Mouse (Mus musculus): ENCODE measurements at regions not wholly inside any gene's neighbourhood (a gene's known extent, or its start where the extent isn't known, plus 50 kb on each side); places are given as distances from the start of the nearest gene placed in this dataset.
A peak's percentile ranks its signal among the peaks of the same experiment; 100 is the strongest.

DNA sequence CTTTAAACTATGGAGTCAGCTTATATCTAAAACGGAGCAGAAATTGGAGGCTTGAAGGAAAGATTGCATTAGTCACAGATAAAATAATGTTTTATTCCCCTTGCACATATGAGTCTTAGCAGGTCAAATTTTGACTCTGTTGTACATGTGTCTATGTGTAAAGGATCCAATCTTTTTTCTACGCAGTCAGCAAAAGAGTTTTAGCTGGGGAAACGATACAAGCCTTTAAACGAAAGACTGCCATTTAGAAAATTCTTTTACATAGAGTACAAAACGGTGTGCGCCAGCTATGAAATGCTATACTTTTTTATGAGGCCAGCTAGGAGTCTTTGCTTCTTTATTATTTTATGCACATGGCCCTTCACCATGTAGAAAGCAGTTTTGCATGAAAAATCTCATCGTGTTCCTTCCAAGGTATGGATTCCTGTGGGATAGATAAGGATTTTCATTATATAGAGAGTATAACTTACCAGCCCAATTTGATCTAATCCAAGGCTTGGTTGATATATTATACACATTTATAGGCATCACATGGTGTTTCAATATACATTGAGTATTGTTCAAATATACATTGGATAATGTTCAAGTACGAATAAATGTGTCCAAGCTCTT lies 116.0 kb upstream of the Thumpd2 start:
- no peak overlapping the region for H3K4me3 ChIP-seq (replicated peaks; ENCODE audit: insufficient read depth, low read depth, low read length)
- no peaks in the 10 kb centered on the region for H3K27me3 ChIP-seq (ENCODE audit: control insufficient read depth, insufficient read depth, low read length)
- H3K27ac ChIP-seq (ENCODE audit: insufficient read depth, low read length), result no peak overlapping the region
- no peak for TF ChIP-seq POLR2A (IDR thresholded peaks at IDR 0.05; ENCODE audit: borderline replicate concordance, insufficient read depth, low read length)
- TF ChIP-seq CTCF (IDR thresholded peaks at IDR 0.05; ENCODE audit: borderline replicate concordance, insufficient read depth, low read depth, low read length), result no peak
- H3K4me1 ChIP-seq (ENCODE audit: control insufficient read depth, insufficient read depth, low read length), result no peaks in the 10 kb centered on the region
- DNase-seq, result no peak
- WGBS, result 93% methylated on average over 8 of the region's 8 CpGs

DNA sequence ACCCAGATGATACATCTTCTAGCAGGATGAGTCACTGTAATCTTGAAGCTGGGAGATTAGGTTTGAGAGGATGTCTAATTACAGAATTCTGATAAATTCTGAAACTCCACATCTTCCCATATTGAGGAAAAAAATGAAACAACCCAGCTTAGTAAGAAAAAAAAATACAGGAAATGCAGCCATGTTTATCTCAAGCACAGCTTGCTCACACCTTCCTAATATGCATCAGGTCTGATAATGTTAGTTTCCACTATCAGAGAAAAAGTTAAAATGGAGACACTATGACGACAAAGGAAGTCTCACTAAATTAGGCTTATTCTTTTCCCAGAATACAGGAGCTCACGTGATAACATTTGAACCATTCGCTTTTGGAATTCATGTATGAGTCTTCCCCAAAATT lies 111.4 kb upstream of the Thumpd2 start:
- WGBS, result 96% methylated on average over 3 of the region's 3 CpGs
- no peak for DNase-seq

DNA sequence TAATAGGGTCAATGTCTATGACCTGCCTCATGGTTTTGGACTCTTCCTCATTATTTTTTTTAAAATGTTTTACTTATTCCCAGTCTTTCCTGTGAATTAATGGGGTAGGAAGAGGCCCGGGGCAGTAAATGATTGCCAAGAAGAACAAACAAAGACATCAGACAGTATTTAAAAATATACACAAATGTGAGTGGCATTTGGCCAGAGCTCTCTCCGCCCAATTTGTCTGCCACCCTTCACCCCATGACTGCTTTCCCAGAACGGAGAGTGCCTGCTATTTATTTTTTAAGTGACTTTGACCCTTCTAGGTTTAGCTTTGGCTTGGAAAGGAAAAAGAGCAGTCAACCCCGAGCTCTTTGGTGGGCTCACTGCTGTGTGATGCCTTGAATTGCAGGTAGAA lies 111.0 kb upstream of the Thumpd2 start:
- Histone ChIP-seq H3K27ac (ENCODE audit: insufficient read depth, low read length) (no peak overlapping the region), H3K4me1 (ENCODE audit: control insufficient read depth, insufficient read depth, low read length) (no peaks in the 10 kb centered on the region), H3K27me3 (ENCODE audit: control insufficient read depth, insufficient read depth, low read length) (no peaks in the 10 kb centered on the region), H3K4me3 (replicated peaks; ENCODE audit: insufficient read depth, low read depth, low read length) (no peak overlapping the region)
- 26% methylated on average over 4 of the region's 4 CpGs for WGBS
- TF ChIP-seq POLR2A (IDR thresholded peaks at IDR 0.05; ENCODE audit: borderline replicate concordance, insufficient read depth, low read length) (no peak), CTCF (IDR thresholded peaks at IDR 0.05; ENCODE audit: borderline replicate concordance, insufficient read depth, low read depth, low read length) (no peak)
- no peak for DNase-seq

More for the DNA sequence above, 111.4 kb upstream of the Thumpd2 start:
- H3K27ac ChIP-seq (ENCODE audit: insufficient read depth, low read length), result no peak overlapping the region
- H3K4me1 ChIP-seq (ENCODE audit: control insufficient read depth, insufficient read depth, low read length), result no peaks in the 10 kb centered on the region
- H3K4me3 ChIP-seq (replicated peaks; ENCODE audit: insufficient read depth, low read depth, low read length), result no peak overlapping the region
- H3K27me3 ChIP-seq (ENCODE audit: control insufficient read depth, insufficient read depth, low read length), result no peaks in the 10 kb centered on the region
- TF ChIP-seq CTCF (IDR thresholded peaks at IDR 0.05; ENCODE audit: borderline replicate concordance, insufficient read depth, low read depth, low read length) (no peak), POLR2A (IDR thresholded peaks at IDR 0.05; ENCODE audit: borderline replicate concordance, insufficient read depth, low read length) (no peak)

DNA sequence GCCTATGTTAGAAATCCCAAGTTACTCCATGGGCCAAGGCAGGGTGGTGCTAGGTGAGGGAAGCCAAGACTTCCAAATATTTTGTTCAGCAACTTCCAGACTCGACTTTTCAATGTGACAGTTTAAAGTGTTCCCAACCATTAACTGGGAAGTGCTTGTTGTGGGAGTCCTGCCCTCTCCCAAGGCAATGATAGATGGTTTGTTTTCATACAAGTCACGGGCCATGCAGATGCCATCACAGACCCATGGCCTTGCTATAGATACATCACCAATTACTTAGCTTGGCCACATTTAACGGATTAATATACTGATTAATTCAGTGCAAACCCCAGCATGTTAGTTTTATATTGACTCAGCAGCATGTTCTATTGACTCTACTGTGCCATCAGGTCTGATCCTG lies 108.1 kb upstream of the Thumpd2 start:
- TF ChIP-seq CTCF (IDR thresholded peaks at IDR 0.05; ENCODE audit: borderline replicate concordance, insufficient read depth, low read depth, low read length) (no peak), POLR2A (IDR thresholded peaks at IDR 0.05; ENCODE audit: borderline replicate concordance, insufficient read depth, low read length) (no peak)
- DNase-seq, result no peak
- H3K27ac ChIP-seq (ENCODE audit: insufficient read depth, low read length), result no peak overlapping the region
- no peaks in the 10 kb centered on the region; the same call in 1 of the 2 replicates for H3K4me1 ChIP-seq (ENCODE audit: control insufficient read depth, insufficient read depth, low read length)
- H3K4me3 ChIP-seq (replicated peaks; ENCODE audit: insufficient read depth, low read depth, low read length), result no peak overlapping the region
- 85% methylated on average over 3 of the region's 3 CpGs for WGBS
- H3K27me3 ChIP-seq (ENCODE audit: control insufficient read depth, insufficient read depth, low read length), result no peaks in the 10 kb centered on the region; the same call in 1 of the 2 replicates

DNA sequence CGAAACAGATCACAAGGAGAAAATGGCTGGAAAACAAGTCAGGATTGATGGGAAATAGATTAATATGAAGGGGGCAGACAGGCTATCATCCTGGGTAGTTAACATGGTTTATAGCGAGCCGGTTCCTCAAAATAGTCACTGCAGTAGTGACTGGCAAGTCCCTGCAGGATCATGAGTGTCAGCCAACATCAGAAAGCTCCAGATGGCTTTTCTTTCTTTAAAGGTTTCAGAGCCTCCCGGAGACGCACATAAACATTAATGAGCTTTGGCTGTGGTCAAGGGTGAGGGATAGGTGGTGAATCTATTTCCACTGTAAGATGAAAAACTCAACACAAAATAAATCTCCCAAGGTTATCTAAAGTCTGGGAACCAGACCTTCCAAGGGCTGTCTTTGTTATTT lies 104.2 kb upstream of the Thumpd2 start:
- H3K4me1 ChIP-seq (ENCODE audit: control insufficient read depth, insufficient read depth, low read length), result no peaks in the 10 kb centered on the region; the same call in 1 of the 2 replicates
- no peaks in the 10 kb centered on the region; the same call in 1 of the 2 replicates for H3K27me3 ChIP-seq (ENCODE audit: control insufficient read depth, insufficient read depth, low read length)
- no peak overlapping the region for H3K27ac ChIP-seq (ENCODE audit: insufficient read depth, low read length)
- no peak for TF ChIP-seq CTCF (IDR thresholded peaks at IDR 0.05; ENCODE audit: borderline replicate concordance, insufficient read depth, low read depth, low read length)
- no peak for TF ChIP-seq POLR2A (IDR thresholded peaks at IDR 0.05; ENCODE audit: borderline replicate concordance, insufficient read depth, low read length)
- peak in 1 of 2 experiments; percentile 33 for DNase-seq
- WGBS, result 25% methylated on average over 5 of the region's 5 CpGs
- no peak overlapping the region for H3K4me3 ChIP-seq (replicated peaks; ENCODE audit: insufficient read depth, low read depth, low read length)

DNA sequence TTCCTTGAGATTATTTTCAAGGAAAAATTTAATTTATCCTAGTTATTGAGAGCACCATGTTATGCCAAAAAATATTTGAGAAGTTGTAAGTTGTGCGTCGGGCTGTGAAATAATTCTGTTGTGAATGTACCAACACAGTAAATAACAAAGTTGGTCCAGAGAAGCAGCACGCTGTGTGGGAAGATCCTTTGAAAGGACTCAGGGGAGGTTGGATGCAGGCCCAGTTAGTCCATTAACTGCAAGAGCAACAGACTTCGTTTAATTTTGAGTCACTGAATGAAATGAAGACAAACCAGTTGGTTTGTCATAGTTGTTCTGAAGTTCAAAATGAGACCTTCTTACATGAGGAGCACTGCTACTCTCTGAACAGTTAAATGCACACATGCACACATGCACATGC lies 85.8 kb upstream of the Thumpd2 start:
- 38% methylated on average over 4 of the region's 4 CpGs for WGBS
- Histone ChIP-seq H3K4me1 (ENCODE audit: control insufficient read depth, insufficient read depth, low read length) (no peaks in the 10 kb centered on the region), H3K27me3 (ENCODE audit: control insufficient read depth, insufficient read depth, low read length) (no peaks in the 10 kb centered on the region), H3K4me3 (replicated peaks; ENCODE audit: insufficient read depth, low read depth, low read length) (no peak overlapping the region), H3K27ac (ENCODE audit: insufficient read depth, low read length) (no peak overlapping the region)
- DNase-seq, result no peak
- no peak for TF ChIP-seq POLR2A (IDR thresholded peaks at IDR 0.05; ENCODE audit: borderline replicate concordance, insufficient read depth, low read length)
- no peak for TF ChIP-seq CTCF (IDR thresholded peaks at IDR 0.05; ENCODE audit: borderline replicate concordance, insufficient read depth, low read depth, low read length)

DNA sequence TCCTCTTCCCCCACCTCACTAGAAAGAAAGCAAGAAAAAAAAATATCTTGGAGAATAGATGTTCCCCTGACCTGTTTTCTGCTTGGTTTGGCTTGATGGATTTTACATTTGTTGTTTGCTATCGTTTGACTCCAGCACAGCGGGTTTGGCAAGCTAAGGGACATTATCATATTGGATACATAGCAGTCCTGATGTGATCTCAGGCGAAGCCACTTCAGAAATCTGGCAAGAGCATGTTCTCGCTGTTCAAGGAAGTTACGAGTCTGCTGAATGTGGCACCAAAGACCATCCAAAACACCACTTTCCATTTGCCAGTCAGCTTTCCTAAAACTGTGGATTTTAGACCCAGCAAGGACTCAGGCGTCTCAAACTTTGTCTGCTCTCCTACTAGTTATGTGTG lies 69.8 kb upstream of the Thumpd2 start:
- no peaks in the 10 kb centered on the region for H3K4me1 ChIP-seq (ENCODE audit: control insufficient read depth, insufficient read depth, low read length)
- 25% methylated on average over 6 of the region's 6 CpGs for WGBS
- H3K4me3 ChIP-seq (replicated peaks; ENCODE audit: insufficient read depth, low read depth, low read length), result no peak overlapping the region
- TF ChIP-seq CTCF (IDR thresholded peaks at IDR 0.05; ENCODE audit: borderline replicate concordance, insufficient read depth, low read depth, low read length), result no peak
- TF ChIP-seq POLR2A (IDR thresholded peaks at IDR 0.05; ENCODE audit: borderline replicate concordance, insufficient read depth, low read length), result no peak
- no peak overlapping the region for H3K27ac ChIP-seq (ENCODE audit: insufficient read depth, low read length)
- no peak for DNase-seq
- no peaks in the 10 kb centered on the region for H3K27me3 ChIP-seq (ENCODE audit: control insufficient read depth, insufficient read depth, low read length)

DNA sequence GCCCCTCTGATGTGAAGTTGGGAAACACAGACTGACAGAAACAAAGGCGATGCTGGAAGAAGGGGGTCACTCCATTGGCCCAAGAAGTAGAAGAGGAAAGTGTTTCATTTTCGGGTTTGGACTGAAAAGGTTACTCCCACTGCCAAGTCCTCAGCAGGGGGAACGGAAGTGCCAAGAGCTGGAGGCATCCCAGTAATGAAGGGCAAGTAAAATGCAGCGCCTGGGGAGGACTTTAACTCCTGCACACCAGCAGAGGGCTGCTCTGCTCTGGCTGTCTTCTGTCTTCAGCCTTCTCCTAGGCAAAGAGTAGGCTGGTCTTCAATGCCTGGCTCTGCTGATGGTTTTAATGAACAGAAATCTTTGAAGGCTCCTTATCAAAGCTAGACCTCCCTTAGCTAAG lies 68.3 kb upstream of the Thumpd2 start:
- Histone ChIP-seq H3K27me3 (ENCODE audit: control insufficient read depth, insufficient read depth, low read length) (no peaks in the 10 kb centered on the region), H3K4me1 (ENCODE audit: control insufficient read depth, insufficient read depth, low read length) (no peaks in the 10 kb centered on the region), H3K27ac (ENCODE audit: insufficient read depth, low read length) (no peak overlapping the region), H3K4me3 (replicated peaks; ENCODE audit: insufficient read depth, low read depth, low read length) (no peak overlapping the region)
- TF ChIP-seq POLR2A (IDR thresholded peaks at IDR 0.05; ENCODE audit: borderline replicate concordance, insufficient read depth, low read length) (no peak), CTCF (IDR thresholded peaks at IDR 0.05; ENCODE audit: borderline replicate concordance, insufficient read depth, low read depth, low read length) (no peak)
- WGBS, result 9% methylated on average over 4 of the region's 4 CpGs
- DNase-seq, result peak; percentile 74 to 77

All from cerebellum, adult 2 months (tissue).